Mouse (Mus musculus) lung, postnatal 0 days (tissue): ENCODE data around the gene Prkca.

Experiments
- CTCF ChIP-seq: IDR thresholded peaks from 2 replicates; pipeline ENCODE4 v1.5.1; 2016; ENCODE audit warnings: antibody characterized with exemption, mild to moderate bottlenecking
- EP300 ChIP-seq: IDR thresholded peaks from 2 replicates; pipeline ENCODE4 v1.6.1; 2016; ENCODE audit warnings: antibody characterized with exemption, mild to moderate bottlenecking, control low read depth

DNA sequence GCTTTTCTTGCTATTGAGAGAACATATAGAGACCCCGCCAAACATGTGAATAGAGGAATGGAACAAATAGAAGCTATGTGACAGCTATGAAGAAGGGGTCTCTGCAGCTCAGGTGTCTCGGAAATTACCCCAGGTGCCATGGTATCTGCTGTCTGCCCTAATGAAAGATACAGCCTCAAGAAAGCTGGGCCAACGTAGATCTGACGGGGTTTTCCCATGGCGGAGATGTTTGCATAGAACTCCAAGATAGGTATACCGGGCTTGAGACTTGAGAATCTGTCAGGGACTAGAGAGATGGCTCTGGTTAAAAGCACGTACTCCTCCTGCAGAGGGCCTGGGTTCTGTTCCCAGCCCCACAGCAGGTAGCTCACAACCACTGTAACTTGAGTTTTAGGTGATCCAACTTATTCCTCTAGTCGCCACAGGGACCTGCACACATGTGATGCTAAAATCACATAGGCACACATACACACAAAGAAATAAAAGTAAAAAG, 188.6 kb downstream of the Prkca start:
- no peak for TF ChIP-seq EP300
- TF ChIP-seq CTCF: no peak
